37 mouse cellular contexts compared by ENCODE assay signal in the genomic region with DNA sequence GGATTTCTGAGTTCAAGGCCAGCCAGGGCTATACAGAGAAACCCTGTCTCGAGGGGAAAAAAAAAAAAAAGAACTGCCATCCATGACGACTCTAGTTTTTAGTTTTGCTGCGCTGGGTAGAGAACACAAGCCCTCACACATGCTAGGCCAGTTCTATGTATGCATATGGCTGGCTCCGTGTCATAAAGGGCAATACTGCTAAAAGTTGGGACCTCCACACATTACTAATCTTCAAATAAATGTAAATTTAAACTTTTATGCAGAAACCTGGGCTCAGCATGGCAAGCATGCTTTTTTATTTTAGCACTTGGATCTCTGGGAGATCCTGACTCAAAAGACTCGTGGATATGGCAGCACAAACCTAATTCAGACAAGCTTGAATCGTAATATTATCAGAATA. TPM values are rescaled to one million over a fixed set of nuclear protein-coding genes. Genes with fewer than 3 reads are reported as not detected.
"Had no signal": no experiment of that assay in that cellular context is flagged by ENCODE, and none has a peak within 500 bp of the region (broad histone marks: within the 10 kb centered on the region; RNA-seq: fewer than 3 reads in every experiment).

No protein-coding gene starts in this region.

- H3K9ac ChIP-seq: heart, embryonic 13.5 days; heart, embryonic 15.5 days; hindbrain, embryonic 13.5 days; hindbrain, embryonic 15.5 days; limb, embryonic 12.5 days; liver, embryonic 13.5 days; liver, embryonic 15.5 days had no signal

- H3K4me1 ChIP-seq: heart, embryonic 15.5 days had no signal

- H3K4me3 ChIP-seq: heart, adult 2 months; heart, embryonic 13.5 days; heart, embryonic 15.5 days; hindbrain, embryonic 13.5 days; hindbrain, embryonic 15.5 days; left cerebral cortex, adult 2 months; limb, embryonic 10.5 days; limb, embryonic 12.5 days; liver, embryonic 13.5 days; liver, embryonic 15.5 days had no signal

- DNase-seq: gastrocnemius, postnatal 14 days; gastrocnemius, postnatal 36 days; heart, adult 2 months; heart, postnatal 14 days; heart, postnatal 36 days; kidney, adult 11 months; kidney, adult 2 months; kidney, postnatal 14 days; kidney, postnatal 36 days; layer of hippocampus, adult 9-11 months; liver; liver, embryonic 13.5 days had no signal

- H3K9me3 ChIP-seq: heart, embryonic 13.5 days; heart, embryonic 15.5 days; hindbrain, embryonic 13.5 days; hindbrain, embryonic 15.5 days; limb, embryonic 10.5 days; limb, embryonic 12.5 days; liver, embryonic 13.5 days; liver, embryonic 15.5 days had no signal

- H3K27me3 ChIP-seq: heart, embryonic 13.5 days; heart, embryonic 15.5 days; hindbrain, embryonic 13.5 days; hindbrain, embryonic 15.5 days; limb, embryonic 12.5 days; liver, embryonic 13.5 days; liver, embryonic 15.5 days had no signal

- H3K27ac ChIP-seq: heart, adult 2 months; heart, embryonic 13.5 days; heart, embryonic 15.5 days; hindbrain, embryonic 13.5 days; hindbrain, embryonic 15.5 days; hindbrain, postnatal 0 days; left cerebral cortex, adult 2 months; limb, embryonic 10.5 days; limb, embryonic 12.5 days; liver, embryonic 13.5 days; liver, embryonic 15.5 days had no signal

RNA-seq across cellular contexts. Expression of gene Sowahd, which starts 32.5 kb away (rescaled TPM):
- total RNA-seq: gastrocnemius, adult 18-20 months; gastrocnemius, adult 8-10 months; gastrocnemius, postnatal 14 days; gastrocnemius, postnatal 36 days; heart, adult 2 months; heart, postnatal 14 days; heart, postnatal 36 days; hematopoietic stem cell, adult 5-6 weeks; hindbrain, postnatal 0 days; layer of hippocampus, adult 18-20 months; layer of hippocampus, adult 8-10 months; layer of hippocampus, postnatal 14 days; left cerebral cortex, adult 2 months; left cerebral cortex, postnatal 14 days; left cerebral cortex, postnatal 36 days had no signal
- polyA plus RNA-seq: gonadal fat pad, adult 2 months; heart, adult 2 months; heart, postnatal 0 days; hindbrain, embryonic 11.5 days; hindbrain, embryonic 15.5 days; intestine, embryonic 14.5 days; kidney, embryonic 14.5 days; kidney, embryonic 16.5 days; large intestine, adult 2 months; limb, embryonic 12.5 days; limb, embryonic 14.5 days; liver, embryonic 13.5 days had no signal
